Mouse (Mus musculus) myocyte (in vitro differentiated cells): ENCODE results near the gene Pir.

ENCODE experiments used
- CEBPB ChIP-seq: IDR thresholded peaks from 2 replicates; pipeline ENCODE4 v1.6.1; 2011; ENCODE audit warnings: mild to moderate bottlenecking, moderate library complexity; ENCODE audit not compliant: poor library complexity, insufficient read depth, severe bottlenecking
- E2F4 ChIP-seq: IDR thresholded peaks from one replicate; pipeline ENCODE4 v1.6.1; 2011; ENCODE audit warnings: mild to moderate bottlenecking, control low read depth, moderate library complexity; ENCODE audit not compliant: insufficient read depth
- MAX ChIP-seq: IDR thresholded peaks from one replicate; pipeline ENCODE4 v1.6.1; 2011; ENCODE audit warnings: low read depth, mild to moderate bottlenecking, control low read depth
- MYOG ChIP-seq, 3 experiments: IDR thresholded peaks; one replicate each; pipeline ENCODE4 v1.6.1; 2011; ENCODE audit warnings: control low read depth in 2 of 3, low read depth in 2 of 3, mild to moderate bottlenecking in 2 of 3; ENCODE audit not compliant: insufficient read length in 2 of 3, control insufficient read depth in 1 of 3, insufficient read depth in 1 of 3
- POLR2A ChIP-seq: IDR thresholded peaks from one replicate; pipeline ENCODE4 v1.6.1; 2011; ENCODE audit warnings: low read depth, mild to moderate bottlenecking, control low read depth, moderate library complexity; ENCODE audit not compliant: insufficient read length
- POLR2AphosphoS2 ChIP-seq: IDR thresholded peaks from one replicate; pipeline ENCODE4 v1.6.1; 2011; ENCODE audit warnings: low read depth, control low read depth; ENCODE audit not compliant: insufficient read length
- REST ChIP-seq: IDR thresholded peaks from one replicate; pipeline ENCODE4 v1.6.1; 2011; ENCODE audit warnings: mild to moderate bottlenecking, control low read depth, moderate library complexity; ENCODE audit not compliant: insufficient read depth, insufficient read length
- SRF ChIP-seq: IDR thresholded peaks from one replicate; pipeline ENCODE4 v1.6.1; 2011; ENCODE audit warnings: low read depth; ENCODE audit not compliant: control insufficient read depth, insufficient read length
- TCF12 ChIP-seq: IDR thresholded peaks from one replicate; pipeline ENCODE4 v1.6.1; 2011; ENCODE audit warnings: mild to moderate bottlenecking, control low read depth; ENCODE audit not compliant: poor library complexity, insufficient read depth, severe bottlenecking
- TCF3 ChIP-seq: IDR thresholded peaks from one replicate; pipeline ENCODE4 v1.6.1; 2011; ENCODE audit warnings: low read depth, control low read depth; ENCODE audit not compliant: insufficient read length
- USF1 ChIP-seq: IDR thresholded peaks from one replicate; pipeline ENCODE4 v1.6.1; 2011; ENCODE audit warnings: low read depth, mild to moderate bottlenecking, control low read depth, moderate library complexity

DNA sequence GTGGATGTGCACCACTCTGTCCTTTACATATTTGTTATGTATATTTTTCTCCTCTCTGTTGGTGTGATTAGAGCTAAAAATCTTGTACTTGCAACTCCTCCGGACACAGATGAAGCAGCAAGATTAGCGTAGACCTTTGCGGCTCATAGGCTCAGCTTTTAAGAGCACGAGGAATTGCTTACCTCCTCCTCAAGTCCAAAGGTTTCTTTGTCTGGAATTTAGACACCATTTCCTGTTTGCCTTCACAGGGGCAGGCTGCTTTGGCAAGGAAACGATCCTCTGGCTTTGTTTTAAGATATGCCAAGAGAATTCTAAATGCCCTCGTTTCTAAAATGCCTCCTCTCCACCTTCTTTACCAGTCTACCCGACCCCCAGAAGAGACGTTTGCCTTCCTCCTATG is 35.8 kb upstream of the Pir start:
- no peak for TF ChIP-seq USF1
- no peak for TF ChIP-seq POLR2AphosphoS2
- TF ChIP-seq TCF12: no peak
- no peak for TF ChIP-seq POLR2A
- no peak for TF ChIP-seq CEBPB
- TF ChIP-seq TCF3: no peak
- TF ChIP-seq MYOG (IDR thresholded peaks at IDR 0.05; ENCODE audit: control insufficient read depth in 1 of 3, insufficient read depth in 1 of 3, insufficient read length in 2 of 3, low read depth in 2 of 3): no peak
- no peak for TF ChIP-seq REST
- TF ChIP-seq MAX: no peak
- TF ChIP-seq SRF: no peak
- TF ChIP-seq E2F4: no peak
